Mouse (Mus musculus) intestine, postnatal 0 days (tissue): ENCODE data around the gene Gp5. TPM values are rescaled to one million over a fixed set of nuclear protein-coding genes. Genes with fewer than 3 reads are reported as not detected.

Experiments used
- ATAC-seq: fragments of 200-750 bp; cut with Nextera tagmentation; 2 replicates; pipeline ENCODE4 v1.8.0; 2017; ENCODE audit warnings: mild to moderate bottlenecking, moderate TSS enrichment, moderate library complexity
- H3K27ac ChIP-seq: fragments of 300-500 bp; sonication (generic); 2 replicates; pipeline ENCODE4 v1.5.1; 2014; ENCODE audit warnings: mild to moderate bottlenecking, low read depth, low read length, moderate library complexity
- H3K27me3 ChIP-seq: fragments of 300-500 bp; sonication (generic); replicated peaks from 2 replicates; pipeline ENCODE4 v1.6.1; 2014; ENCODE audit warnings: low read length, mixed read lengths; ENCODE audit not compliant: control insufficient read depth, insufficient read depth
- H3K36me3 ChIP-seq: fragments of 300-500 bp; sonication (generic); 2 replicates; pipeline ENCODE4 v1.6.1; 2014; ENCODE audit warnings: mild to moderate bottlenecking, moderate library complexity; ENCODE audit not compliant: control insufficient read depth, insufficient read depth
- H3K4me1 ChIP-seq: fragments of 300-500 bp; sonication (generic); replicated peaks from 2 replicates; pipeline ENCODE4 v1.6.1; 2014; ENCODE audit warnings: antibody characterized with exemption, low read length, mixed read lengths; ENCODE audit not compliant: control insufficient read depth, insufficient read depth
- H3K4me2 ChIP-seq: fragments of 300-500 bp; sonication (generic); replicated peaks from 2 replicates; pipeline ENCODE4 v1.6.1; 2014; ENCODE audit warnings: low read depth, mild to moderate bottlenecking, moderate library complexity
- H3K4me3 ChIP-seq: fragments of 300-500 bp; sonication (generic); 2 replicates; pipeline ENCODE4 v1.5.1; 2014; ENCODE audit warnings: low read depth, low read length
- H3K9ac ChIP-seq: fragments of 300-500 bp; sonication (generic); 2 replicates; pipeline ENCODE4 v1.6.1; 2014; ENCODE audit warnings: mild to moderate bottlenecking, low read depth, low read length
- H3K9me3 ChIP-seq: fragments of 300-500 bp; sonication (generic); 2 replicates; pipeline ENCODE4 v1.6.1; 2016; ENCODE audit warnings: mixed run types; ENCODE audit not compliant: control insufficient read depth
- CTCF ChIP-seq: sonication (generic); IDR thresholded peaks from 2 replicates; pipeline ENCODE4 v1.5.1; 2016; ENCODE audit warnings: low read depth, mild to moderate bottlenecking, control low read depth, antibody characterized with exemption, moderate library complexity
- WGBS: fragments of 180-500 bp; shearing (Covaris S2); extraction: QIAGEN DNeasy Blood & Tissue Kit; methylation state at CpG from one replicate; pipeline ENCODE4 v1.1.7; 2014; 5-methylcytosine and 5-hydroxymethylcytosine counted together
- polyA plus RNA-seq: library from polyadenylated mRNA; unstranded; fragments of >200 nt; fragmentation: Nextera tagmentation; extraction: Ambion mirVana; gene quantifications from 2 replicates; pipeline ENCODE4 v1.2.1, GENCODE M21; 2015

Gene Gp5
- polyA plus RNA-seq, 1 experiment from 2014 or later = 0.13 TPM

DNA sequence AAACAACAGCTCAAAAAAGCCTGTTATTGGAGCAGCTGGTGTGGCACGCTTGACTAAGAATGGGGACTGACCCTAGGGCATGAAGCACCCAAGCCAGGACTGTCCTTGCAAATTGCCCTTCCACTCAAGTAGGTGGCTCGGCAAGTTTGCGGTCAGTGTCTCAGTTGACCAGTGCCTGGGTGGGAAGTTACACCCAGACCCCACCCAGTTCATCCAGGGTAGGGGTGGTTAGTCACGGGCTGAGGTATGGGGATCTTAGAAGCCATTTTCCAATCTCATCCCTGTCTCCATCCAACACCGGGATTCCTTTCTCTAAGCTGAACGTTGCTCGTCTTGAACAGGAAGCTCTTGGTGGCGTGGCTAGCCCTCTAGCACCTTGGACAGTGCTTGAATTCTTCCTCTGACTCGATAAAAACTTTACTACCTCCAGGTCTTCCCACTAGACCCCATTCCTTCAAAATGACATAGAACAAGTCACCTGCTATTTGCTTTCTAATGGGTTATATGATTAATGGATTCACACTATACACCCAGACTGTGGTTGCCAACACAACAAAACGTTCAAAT is 10.8 kb downstream of the Gp5 start:
- Histone ChIP-seq H3K9me3 (no peaks in the 10 kb centered on the region), H3K9ac (no peak overlapping the region), H3K36me3 (no peaks in the 10 kb centered on the region), H3K27me3 (peaks cover 5% of the 10 kb centered on the region), H3K4me1 (no peaks in the 10 kb centered on the region), H3K27ac (no peak overlapping the region), H3K4me2 (no peak overlapping the region), H3K4me3 (no peak overlapping the region)
- no peak for TF ChIP-seq CTCF
- ATAC-seq = no peak
- 53% methylated on average over 10 of the region's 10 CpGs for WGBS

DNA sequence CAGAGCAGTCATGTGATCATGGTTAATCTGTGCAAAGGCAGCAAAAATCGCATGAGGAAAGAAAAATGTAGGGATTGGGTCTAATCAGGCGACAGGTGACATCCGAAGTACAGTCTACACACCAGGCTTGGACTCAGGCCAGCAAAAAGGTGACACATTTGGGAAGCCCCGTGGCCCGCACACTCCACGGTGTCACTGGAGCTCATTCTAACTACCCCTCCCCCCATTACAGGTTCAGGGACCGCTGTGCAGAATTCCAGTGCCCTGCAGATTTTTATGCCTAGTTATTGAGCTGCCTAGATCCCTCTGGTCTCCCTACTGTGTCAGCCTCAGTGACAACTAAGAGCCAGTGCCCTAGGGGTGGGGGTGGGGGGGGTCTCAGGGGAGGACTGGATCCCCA is 13.1 kb downstream of the Gp5 start:
- H3K4me3 ChIP-seq = no peak overlapping the region
- no peak overlapping the region for H3K27ac ChIP-seq
- H3K4me2 ChIP-seq = no peak overlapping the region
- 83% methylated on average over 7 of the region's 7 CpGs for WGBS
- TF ChIP-seq CTCF = no peak
- H3K9ac ChIP-seq = no peak overlapping the region
- no peaks in the 10 kb centered on the region for H3K4me1 ChIP-seq
- no peak for ATAC-seq
- no peaks in the 10 kb centered on the region for H3K9me3 ChIP-seq
- peaks cover 5% of the 10 kb centered on the region; the same call in 1 of the 2 replicates for H3K27me3 ChIP-seq
- no peaks in the 10 kb centered on the region for H3K36me3 ChIP-seq

DNA sequence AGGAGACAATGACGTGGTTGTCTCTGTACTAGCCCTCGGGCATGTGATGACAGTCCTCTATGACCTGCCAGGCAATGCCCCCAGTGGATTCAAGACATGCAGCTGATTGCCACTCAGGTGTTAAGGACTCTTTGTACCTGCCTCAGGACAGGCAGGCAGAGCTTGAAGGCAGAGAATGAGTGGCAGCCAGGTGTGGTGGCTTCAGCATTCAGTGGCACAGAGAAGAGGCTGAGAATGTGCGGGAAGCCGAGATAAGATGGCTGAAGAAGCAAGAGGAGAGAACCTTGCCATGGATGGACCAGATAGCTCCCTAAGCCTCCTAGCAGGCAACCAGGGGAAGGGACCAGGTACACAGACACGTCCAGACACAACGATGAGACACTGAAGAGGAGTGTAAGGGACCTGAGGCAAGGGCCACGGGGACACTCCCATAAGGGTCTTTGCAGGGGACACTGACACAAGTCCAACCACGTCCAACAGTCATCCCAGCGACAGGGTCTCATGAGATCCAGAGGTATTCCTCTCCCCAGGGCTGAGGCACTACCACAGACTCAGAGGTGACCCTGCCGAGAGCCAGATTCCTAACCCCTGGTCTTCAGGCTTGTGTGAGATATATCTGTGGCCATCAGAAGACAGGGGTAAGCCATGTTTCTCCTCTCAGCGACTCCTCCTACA is 13.8 kb downstream of the Gp5 start:
- 83% methylated on average over 11 of the region's 11 CpGs for WGBS
- Histone ChIP-seq H3K4me3 (no peak overlapping the region), H3K27me3 (peaks cover 5% of the 10 kb centered on the region; the same call in 1 of the 2 replicates), H3K27ac (no peak overlapping the region), H3K36me3 (no peaks in the 10 kb centered on the region), H3K9ac (no peak overlapping the region), H3K4me1 (no peaks in the 10 kb centered on the region), H3K9me3 (no peaks in the 10 kb centered on the region), H3K4me2 (no peak overlapping the region)
- no peak for TF ChIP-seq CTCF
- no peak for ATAC-seq

DNA sequence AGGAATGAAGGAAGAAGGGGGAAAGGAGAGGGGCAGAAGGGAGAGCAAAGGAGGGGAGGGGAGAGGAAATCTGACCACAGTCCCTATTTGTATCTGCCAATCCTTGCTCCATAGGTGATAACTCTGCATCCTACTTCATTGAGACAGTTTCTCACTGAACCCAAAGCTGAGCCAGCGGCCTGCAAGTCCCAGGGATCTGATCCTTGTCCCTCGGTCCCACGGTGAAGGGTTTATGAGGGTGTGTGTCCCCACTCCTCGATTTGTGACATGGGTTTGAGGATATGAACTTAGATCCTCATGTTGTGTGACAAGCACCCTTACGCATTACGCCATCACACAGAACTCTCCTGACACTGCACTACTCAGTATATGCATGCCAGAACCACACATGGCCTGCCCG is 15.5 kb downstream of the Gp5 start:
- Histone ChIP-seq H3K9me3 (no peaks in the 10 kb centered on the region), H3K9ac (no peak overlapping the region), H3K27ac (no peak overlapping the region), H3K4me1 (no peaks in the 10 kb centered on the region), H3K4me2 (no peak overlapping the region), H3K4me3 (no peak overlapping the region), H3K36me3 (no peaks in the 10 kb centered on the region), H3K27me3 (no peaks in the 10 kb centered on the region; the same call in 1 of the 2 replicates)
- no peak for TF ChIP-seq CTCF
- WGBS = 92% methylated on average over 7 of the region's 7 CpGs
- ATAC-seq = no peak

DNA sequence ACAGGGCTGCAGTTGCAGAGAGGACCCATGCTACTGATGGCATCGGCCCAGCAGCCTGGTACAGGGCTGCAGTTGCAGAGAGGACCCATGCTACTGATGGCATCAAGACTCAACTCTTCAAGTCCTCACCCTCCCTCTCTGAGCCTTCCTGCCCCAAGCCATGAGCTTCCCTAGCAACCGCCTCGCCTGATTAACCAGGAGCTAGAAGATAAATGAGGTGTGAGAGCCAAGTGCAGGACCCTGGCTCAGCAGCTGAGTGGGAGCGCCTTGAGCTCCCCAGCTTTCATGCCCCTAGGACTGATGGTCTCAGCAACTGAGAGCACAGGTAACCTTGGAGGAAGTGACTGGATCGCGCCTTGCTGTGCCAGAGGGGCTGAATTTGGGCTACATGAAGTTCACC is 20.1 kb downstream of the Gp5 start:
- Histone ChIP-seq H3K27me3 (no peaks in the 10 kb centered on the region; the same call in 1 of the 2 replicates), H3K27ac (no peak overlapping the region), H3K36me3 (no peaks in the 10 kb centered on the region), H3K4me2 (no peak overlapping the region), H3K4me3 (no peak overlapping the region), H3K9me3 (no peaks in the 10 kb centered on the region), H3K9ac (no peak overlapping the region), H3K4me1 (no peaks in the 10 kb centered on the region)
- ATAC-seq = no peak
- 75% methylated on average over 6 of the region's 6 CpGs for WGBS
- no peak for TF ChIP-seq CTCF

DNA sequence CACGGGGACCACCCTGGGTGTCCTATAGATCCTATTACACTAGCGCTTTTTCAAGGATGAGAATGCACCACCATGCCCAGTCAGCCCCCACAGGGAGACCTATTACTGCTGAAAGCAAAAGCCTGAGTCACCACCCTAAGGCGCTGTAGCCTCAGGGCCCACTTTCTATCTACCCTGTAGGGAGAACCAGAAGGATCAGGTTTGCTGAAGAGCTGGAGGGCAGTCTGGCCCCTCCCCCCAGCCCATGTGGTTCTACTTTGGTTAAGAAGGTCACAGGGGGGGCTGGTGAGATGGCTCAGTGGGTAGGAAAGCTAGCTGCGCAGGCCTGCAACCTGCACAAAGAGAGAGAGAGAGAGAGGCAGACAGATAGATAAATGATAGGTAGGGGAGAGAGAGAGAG is 24.9 kb downstream of the Gp5 start:
- H3K9ac ChIP-seq = no peak overlapping the region
- WGBS = 85% methylated on average over 4 of the region's 4 CpGs
- H3K36me3 ChIP-seq = no peaks in the 10 kb centered on the region
- peaks cover 16% of the 10 kb centered on the region for H3K27me3 ChIP-seq
- no peaks in the 10 kb centered on the region for H3K9me3 ChIP-seq
- no peak for TF ChIP-seq CTCF
- ATAC-seq = no peak
- peaks cover 3% of the 10 kb centered on the region; the same call in 1 of the 2 replicates for H3K4me1 ChIP-seq
- no peak overlapping the region for H3K27ac ChIP-seq
- no peak overlapping the region for H3K4me3 ChIP-seq
- no peak overlapping the region for H3K4me2 ChIP-seq
